Mouse (Mus musculus): Measurements from ENCODE around the gene Prss42.

DNA sequence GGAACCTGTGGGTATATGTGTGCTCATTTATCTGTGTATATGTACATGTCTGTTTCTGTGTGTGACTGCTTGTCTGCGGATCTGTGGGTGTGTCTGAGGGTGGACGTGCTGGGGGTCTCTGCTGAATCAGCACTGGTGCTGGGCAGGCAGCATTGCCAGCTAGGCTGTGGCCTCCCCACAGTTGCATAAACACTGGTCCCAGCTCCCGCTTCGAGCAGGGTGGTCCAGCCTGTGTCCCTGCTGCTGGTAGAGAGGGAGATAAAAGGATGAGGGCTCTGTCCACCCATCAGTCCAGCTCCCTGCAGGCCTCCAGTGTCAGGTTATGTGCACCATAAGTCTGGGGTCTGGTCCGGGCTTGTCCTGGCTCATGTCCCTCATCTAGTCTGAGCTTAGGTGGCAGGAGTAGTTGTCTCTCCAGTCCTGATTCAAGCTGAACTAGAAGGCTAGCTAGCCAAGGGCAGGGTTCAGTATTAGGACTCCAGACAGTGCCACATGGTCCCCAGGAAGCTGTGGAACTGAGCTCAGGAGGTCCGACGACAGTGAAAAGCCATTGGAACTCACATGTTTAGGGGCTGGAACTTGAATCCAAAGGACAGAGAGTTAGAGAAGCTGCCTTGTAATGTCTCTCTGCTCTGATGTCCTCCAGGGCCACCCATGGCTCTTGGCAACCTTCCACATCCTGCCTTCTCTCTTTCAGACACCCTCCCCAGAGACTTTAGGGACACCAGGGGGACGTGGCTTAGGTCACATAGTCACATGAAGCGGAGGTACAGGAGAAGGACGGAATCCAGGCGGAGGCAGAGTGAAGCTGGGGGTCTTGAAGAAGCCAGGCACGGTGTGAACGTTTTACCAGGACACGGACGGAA, 23.3 kb upstream of the Prss42 start:
- TF ChIP-seq CTCF (IDR thresholded peaks at IDR 0.05; ENCODE audit: low read depth, low read length) (no peak), GATA1 (IDR thresholded peaks at IDR 0.05; ENCODE audit: borderline replicate concordance, low read length) (no peak), TAL1 (conservative IDR thresholded peaks at IDR 0.05; ENCODE audit: low read depth, low read length) (no peak)
